ENCODE assay signal across 10 mouse cellular contexts in genomic region chr1:168405645-168406290, GRCm38 (mm10). TPM values are rescaled to one million over a fixed set of nuclear protein-coding genes. Genes with fewer than 3 reads are reported as not detected.
DNase-seq lines count a peak whose midpoint lies in the region; ATAC-seq lines count a peak whose summit lies in the region.
"Had no signal": no experiment of that assay in that cellular context is flagged by ENCODE, and none has a peak within 500 bp of the region (broad histone marks: within the 10 kb centered on the region; RNA-seq: fewer than 3 reads in every experiment).

No protein-coding gene starts in this region.

- H3K27me3 ChIP-seq in kidney, embryonic 14.5 days (ENCODE audit: control insufficient read depth, insufficient read depth, low read length): no peaks in the 10 kb centered on the region
- H3K27me3 ChIP-seq in embryonic facial prominence, embryonic 11.5 days (ENCODE audit: control insufficient read depth, insufficient read depth, low read length): no peaks in the 10 kb centered on the region
- H3K27me3 ChIP-seq: hindbrain, embryonic 12.5 days had no signal

- peaks cover 35% of the 10 kb centered on the region for H3K36me3 ChIP-seq in kidney, embryonic 14.5 days (ENCODE audit: control insufficient read depth, insufficient read depth, low read length)
- no peaks in the 10 kb centered on the region for H3K36me3 ChIP-seq in embryonic facial prominence, embryonic 11.5 days (replicated peaks; ENCODE audit: control insufficient read depth, insufficient read depth, low read depth, low read length)

- peak overlapping the region; percentile 62; the same call in 1 of the 2 replicates for H3K27ac ChIP-seq in kidney, embryonic 14.5 days (ENCODE audit: low read depth, low read length)
- H3K27ac ChIP-seq in embryonic facial prominence, embryonic 11.5 days (replicated peaks; ENCODE audit: low read depth, low read length): peak overlapping the region; percentile 60
- H3K27ac ChIP-seq: hindbrain, embryonic 12.5 days; left cerebral cortex, adult 2 months had no signal

- H3K9me3 ChIP-seq in kidney, embryonic 14.5 days (ENCODE audit: control insufficient read depth, low read length): no peaks in the 10 kb centered on the region
- H3K9me3 ChIP-seq in embryonic facial prominence, embryonic 11.5 days (replicated peaks; ENCODE audit: control insufficient read depth, low read length): no peaks in the 10 kb centered on the region
- H3K9me3 ChIP-seq: hindbrain, embryonic 12.5 days had no signal

- ATAC-seq in kidney, embryonic 14.5 days (ENCODE audit: low FRiP score, low TSS enrichment): peak; percentile 28; the same call in 1 of the 2 replicates
- ATAC-seq in embryonic facial prominence, embryonic 11.5 days (replicated peaks; ENCODE audit: insufficient number of reproducible peaks, low FRiP score, low TSS enrichment, low read depth): no peak

- no peak for DNase-seq in kidney, adult 8-10 months
- peak; percentile 26 for DNase-seq in adipocyte (ENCODE audit: low spot score)
- peak; percentile 78 for DNase-seq in embryonic facial prominence, embryonic 11.5 days (ENCODE audit: low spot score)
- peak; percentile 62 for DNase-seq in lung, postnatal 10 days
- DNase-seq in gastrocnemius, postnatal 36 days: no peak
- no peak for DNase-seq in left cerebral cortex, postnatal 25 days (ENCODE audit: low spot score in 2 of 2)

- peaks cover 56% of the 10 kb centered on the region for H3K4me1 ChIP-seq in kidney, embryonic 14.5 days (ENCODE audit: control insufficient read depth, insufficient read depth, low read length)
- H3K4me1 ChIP-seq in embryonic facial prominence, embryonic 11.5 days (ENCODE audit: control insufficient read depth, insufficient read depth, low read length): peaks cover 10% of the 10 kb centered on the region; the same call in 1 of the 2 replicates

- H3K4me2 ChIP-seq in kidney, embryonic 14.5 days (replicated peaks; ENCODE audit: low read depth, low read length): no peak overlapping the region
- no peak overlapping the region for H3K4me2 ChIP-seq in embryonic facial prominence, embryonic 11.5 days (ENCODE audit: low read depth, low read length)
- H3K4me2 ChIP-seq: hindbrain, embryonic 12.5 days had no signal

- 20% methylated on average over 10 of the region's 12 CpGs for WGBS in kidney, embryonic 14.5 days
- WGBS in embryonic facial prominence, embryonic 11.5 days: 12% methylated on average over 10 of the region's 12 CpGs

- intact Hi-C loops in gastrocnemius, postnatal 36 days (cut with DNase I): no loop called here
- intact Hi-C loops in left cerebral cortex, postnatal 25 days (cut with DNase I): no loop called here

- H3K4me3 ChIP-seq in kidney, embryonic 14.5 days (ENCODE audit: low read length): no peak overlapping the region
- no peak overlapping the region for H3K4me3 ChIP-seq in embryonic facial prominence, embryonic 11.5 days (ENCODE audit: low read depth, low read length)
- H3K4me3 ChIP-seq: erythroblast, embryonic 14.5 days; hindbrain, embryonic 12.5 days; left cerebral cortex, adult 2 months had no signal

- no peak overlapping the region for H3K9ac ChIP-seq in kidney, embryonic 14.5 days (ENCODE audit: low read depth, low read length)
- no peak overlapping the region for H3K9ac ChIP-seq in embryonic facial prominence, embryonic 11.5 days (replicated peaks; ENCODE audit: low read length)
- H3K9ac ChIP-seq: hindbrain, embryonic 12.5 days had no signal

RNA-seq across cellular contexts. Expression of gene Pbx1, which starts 26.3 kb away (rescaled TPM):
- polyA plus RNA-seq in kidney, embryonic 14.5 days (2014; fragmentation: Nextera tagmentation; extraction: Ambion mirVana): 107 and 120 TPM in 2 replicates
- 46.0 and 47.8 TPM in 2 replicates for polyA plus RNA-seq in embryonic facial prominence, embryonic 11.5 days (2014; fragmentation: Nextera tagmentation; extraction: Ambion mirVana)
- total RNA-seq in gastrocnemius, postnatal 36 days (2021): 10 to 100 TPM; 15.1 to 17.7 TPM
- total RNA-seq in left cerebral cortex, postnatal 25 days (2021): 100 to 1,000 TPM; 129 to 137 TPM

Comparison
In these comparisons a context has a peak if more than half of its experiments do, and no peak if none do; other contexts are left out.
1. DNase-seq: peak in adipocyte (single experiment), embryonic facial prominence, embryonic 11.5 days (single experiment) and lung, postnatal 10 days (single experiment); none in kidney, adult 8-10 months (0 of 2), gastrocnemius, postnatal 36 days (0 of 2) and left cerebral cortex, postnatal 25 days (0 of 2).
2. RNA of gene Pbx1, which starts 26.3 kb away (total RNA-seq): 129 to 137 TPM in left cerebral cortex, postnatal 25 days; 15.1 to 17.7 TPM in gastrocnemius, postnatal 36 days; every median in the first group is over 4 times any median in the second.